Mouse (Mus musculus) left cerebral cortex, adult 2 months (tissue): ENCODE measurements around the gene Prn. TPM values are rescaled to one million over a fixed set of nuclear protein-coding genes. Genes with fewer than 3 reads are reported as not detected.

ENCODE experiments used
- DNase-seq, 2 experiments: peaks; one replicate each; pipeline ENCODE4 v3.0.0; 2021 to 2022; ENCODE audit warnings: low spot score in 2 of 2, mixed read lengths in 1 of 2; ENCODE audit errors: extremely low spot score in 1 of 2
- H3K27ac ChIP-seq: fragments of 200-600 bp; 2 replicates; pipeline ENCODE4 v1.8.1; 2022
- H3K4me3 ChIP-seq: fragments of 200-600 bp; 2 replicates; pipeline ENCODE4 v1.8.1; 2022
- CTCF ChIP-seq: fragments of 200-600 bp; IDR thresholded peaks from 2 replicates; pipeline ENCODE4 v1.8.1; 2022; ENCODE audit warnings: antibody characterized with exemption, mild to moderate bottlenecking, moderate library complexity
- intact Hi-C: fragments of 180-260 bp; cut with DNase I; formaldehyde crosslinking; loops from one replicate; pipeline ENCODE4 v1.15.1; 2025
- total RNA-seq, 2 experiments: library from RNA; stranded (reverse); gene quantifications; 2 replicates each; pipeline ENCODE4 v1.2.3; 2021

Prn gene
- total RNA-seq, 2 experiments from 2014 or later: 0.20 TPM; not detected in 1

DNA sequence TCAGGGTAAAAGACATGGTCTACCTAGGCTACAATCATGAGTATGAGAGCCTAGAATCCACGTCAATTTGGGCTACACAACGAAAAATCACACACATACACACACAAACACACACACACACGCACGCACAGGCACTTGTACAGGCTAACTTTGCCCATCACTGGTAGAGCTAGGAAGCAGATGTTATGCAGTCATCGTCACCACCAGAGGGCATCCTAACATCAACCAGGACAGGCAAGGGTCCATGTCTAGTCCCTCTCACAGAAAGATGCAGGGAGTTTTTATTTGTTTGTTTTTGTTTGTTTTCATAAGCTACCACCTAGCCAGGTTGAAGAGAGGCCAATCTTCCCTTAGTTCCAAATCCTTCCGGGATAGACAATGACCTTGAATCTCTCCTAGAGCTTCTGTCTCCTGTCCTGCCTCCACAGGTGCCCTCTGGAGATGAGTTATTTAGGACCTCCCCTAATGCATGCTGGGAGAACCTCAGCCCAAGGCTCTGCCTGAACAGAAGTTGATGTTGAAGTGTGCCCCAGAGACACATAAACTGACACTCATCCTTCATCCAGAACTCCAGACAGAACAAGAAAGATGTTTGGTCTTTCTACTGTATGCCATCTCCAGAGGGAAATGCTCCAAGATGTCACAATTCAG, 72.9 kb downstream of the Prn start:
- H3K4me3 ChIP-seq: no peak overlapping the region
- intact Hi-C loops: loop anchor here (1.0 to 2.0 kb wide), 3 partner anchors 78 to 258 kb away; no protein-coding TSS in a partner anchor
- peak; percentile 50 to 54 for DNase-seq
- TF ChIP-seq CTCF: peak; percentile 77
- no peak overlapping the region for H3K27ac ChIP-seq

DNA sequence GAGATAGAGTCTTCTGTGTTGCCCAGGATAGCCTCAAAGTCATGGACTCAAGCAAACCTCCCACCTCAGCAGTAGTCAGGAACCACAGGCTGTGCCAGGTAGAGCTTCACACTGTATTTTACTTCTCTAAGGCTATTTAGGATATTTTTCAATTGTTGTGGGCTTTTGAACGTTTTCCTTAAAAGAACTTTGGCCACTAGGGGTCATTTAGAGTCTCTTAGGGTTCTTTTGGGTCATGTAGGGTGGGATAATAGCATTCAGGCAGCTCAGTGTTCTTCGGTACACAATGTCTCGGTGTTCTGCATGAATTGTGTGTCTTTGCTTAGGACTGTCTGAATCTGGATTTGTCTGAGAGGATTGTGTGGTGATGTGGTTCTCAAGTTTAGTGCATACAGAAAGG, 78.2 kb downstream of the Prn start:
- no peak overlapping the region for H3K27ac ChIP-seq
- intact Hi-C loops: no loop called here
- H3K4me3 ChIP-seq: no peak overlapping the region
- DNase-seq: peak; percentile 4 to 7
- peak; percentile 32 for TF ChIP-seq CTCF

DNA sequence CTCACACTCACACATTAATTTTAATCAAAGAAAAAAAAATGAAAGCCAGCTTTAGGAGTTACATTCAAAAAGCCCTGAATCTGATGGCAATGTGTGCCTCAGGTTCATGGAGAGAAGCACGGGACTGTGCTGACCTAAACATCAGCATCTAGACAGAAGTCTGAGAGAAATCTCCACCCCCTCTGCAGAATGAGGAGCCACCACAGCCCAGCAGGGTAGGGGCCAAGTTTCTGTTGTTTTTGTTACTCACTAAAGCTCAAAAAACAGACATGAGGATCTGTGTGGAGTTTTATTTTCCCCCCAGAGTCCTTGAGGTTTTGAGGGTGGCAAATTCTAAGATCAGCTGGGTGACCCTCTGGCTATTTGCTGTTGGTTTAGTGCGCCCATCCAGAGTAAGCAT, 78.8 kb downstream of the Prn start:
- no peak for DNase-seq
- peak overlapping the region; percentile 42; the same call in 1 of the 2 replicates for H3K27ac ChIP-seq
- no peak for TF ChIP-seq CTCF
- intact Hi-C loops: no loop called here
- no peak overlapping the region for H3K4me3 ChIP-seq

DNA sequence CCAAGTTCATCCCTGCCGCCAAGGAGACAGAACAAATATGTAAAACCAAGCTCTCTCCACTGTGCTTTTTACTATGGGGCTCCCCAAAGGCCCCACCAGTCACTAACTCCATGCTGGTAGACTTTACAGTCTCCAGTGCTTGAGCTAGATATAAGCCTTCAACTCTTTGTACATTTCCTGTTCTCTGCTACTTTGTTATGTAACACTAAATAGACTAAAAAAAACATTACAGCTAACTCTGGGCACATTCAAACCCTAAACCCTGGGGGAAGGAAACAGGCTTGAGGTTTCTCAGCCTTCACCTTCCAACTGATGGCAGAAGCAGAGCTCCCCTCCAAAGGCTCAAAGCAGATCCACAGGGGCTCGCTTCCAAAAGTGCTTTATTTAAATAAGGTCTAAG, 82.7 kb downstream of the Prn start:
- intact Hi-C loops: no loop called here
- DNase-seq: no peak

DNA sequence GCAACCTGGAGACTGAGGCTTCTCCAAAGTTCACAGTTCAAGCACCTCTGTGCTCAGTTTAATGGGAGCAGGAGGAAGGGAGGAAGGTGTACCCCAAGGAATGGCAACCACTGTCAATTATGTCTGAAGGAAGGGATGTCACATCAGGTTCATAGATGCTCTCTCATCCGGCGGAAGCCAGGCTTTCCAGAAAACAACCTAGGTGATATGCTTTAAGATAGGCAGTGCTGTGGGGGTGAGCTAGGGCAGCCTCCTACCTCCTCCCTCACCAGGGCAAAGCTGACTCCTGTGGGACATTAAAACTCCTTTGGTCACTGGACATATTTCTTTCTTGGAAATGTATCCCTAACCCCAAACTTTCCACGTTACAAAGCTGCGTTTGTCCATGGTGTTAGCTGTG, 83.4 kb downstream of the Prn start:
- TF ChIP-seq CTCF: no peak
- no peak for DNase-seq
- Histone ChIP-seq H3K4me3 (no peak overlapping the region), H3K27ac (no peak overlapping the region; the same call in 1 of the 2 replicates)
- intact Hi-C loops: no loop called here

More for the DNA sequence above, 82.7 kb downstream of the Prn start:
- no peak for TF ChIP-seq CTCF
- Histone ChIP-seq H3K27ac (peak overlapping the region; percentile 62), H3K4me3 (no peak overlapping the region)

DNA sequence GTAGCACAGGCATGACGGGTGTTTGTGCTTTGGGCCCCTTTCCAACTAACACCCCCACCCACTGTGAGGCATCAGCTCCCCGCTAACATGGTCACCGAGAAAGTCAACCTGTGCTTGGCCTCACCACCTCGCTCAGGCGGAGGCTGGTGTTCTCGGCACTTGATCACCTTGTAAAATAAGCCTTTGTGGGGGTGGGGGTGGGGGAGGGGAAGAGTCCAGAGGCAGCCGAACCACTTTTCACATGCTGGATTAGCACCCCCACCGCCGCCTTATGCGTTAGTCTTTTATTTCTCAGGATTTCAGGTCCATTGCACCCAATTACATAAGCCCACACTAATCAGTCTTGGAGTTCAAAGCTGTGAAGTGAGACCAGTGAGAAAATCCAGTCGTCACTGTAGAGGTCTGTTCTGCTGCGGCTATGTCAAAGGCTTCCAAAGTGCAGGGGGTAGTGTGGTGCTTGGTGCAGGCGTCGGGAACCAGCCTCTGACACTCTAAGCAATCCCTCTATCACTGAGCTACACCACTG, 83.9 kb downstream of the Prn start:
- intact Hi-C loops: no loop called here
- no peak overlapping the region; the same call in 1 of the 2 replicates for H3K27ac ChIP-seq
- TF ChIP-seq CTCF: no peak
- H3K4me3 ChIP-seq: no peak overlapping the region
- no peak for DNase-seq

DNA sequence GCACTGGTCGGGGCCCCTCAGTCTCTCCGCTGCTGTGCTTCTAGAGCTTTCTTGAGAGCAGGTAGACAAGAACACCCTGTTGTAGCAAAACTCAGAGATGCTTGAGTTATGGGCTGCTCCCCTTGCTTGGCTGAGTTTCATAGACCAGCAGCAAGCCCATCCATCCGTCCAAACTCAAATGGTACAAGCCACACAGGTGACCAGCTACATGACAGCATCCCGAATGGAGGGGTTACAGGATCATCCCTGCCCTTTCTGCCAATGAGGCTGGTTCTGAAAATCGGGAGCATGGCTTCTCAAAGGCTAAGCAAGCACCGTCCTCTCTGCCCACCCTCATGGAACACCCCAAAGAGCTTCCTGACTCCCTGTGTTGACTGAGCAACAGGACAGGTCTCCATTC, 85.2 kb downstream of the Prn start:
- no peak for TF ChIP-seq CTCF
- no peak for DNase-seq
- Histone ChIP-seq H3K27ac (peak overlapping the region; percentile 69), H3K4me3 (no peak overlapping the region)
- intact Hi-C loops: no loop called here

DNA sequence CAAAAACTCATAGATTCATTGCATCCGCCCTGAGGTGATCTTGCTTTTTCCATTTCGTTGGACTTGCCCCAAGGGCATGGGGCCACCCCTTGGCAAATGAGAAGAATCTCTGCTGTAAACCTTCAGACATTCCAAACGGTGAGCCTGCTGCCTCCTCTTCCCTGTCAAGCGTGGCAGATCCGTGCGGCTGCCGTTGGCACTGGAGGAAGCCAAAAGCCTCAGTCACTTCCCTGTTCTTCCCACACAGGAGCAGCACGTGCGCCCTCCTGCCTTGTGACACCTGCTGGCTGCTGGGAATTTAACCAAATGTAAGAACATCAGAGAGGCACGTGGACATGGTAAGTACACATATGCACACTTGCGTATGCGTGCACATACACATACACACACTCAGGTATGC, 86.0 kb downstream of the Prn start:
- no peak for TF ChIP-seq CTCF
- intact Hi-C loops: no loop called here
- peak; percentile 36 to 48 for DNase-seq
- Histone ChIP-seq H3K4me3 (no peak overlapping the region), H3K27ac (peak overlapping the region; percentile 69)

DNA sequence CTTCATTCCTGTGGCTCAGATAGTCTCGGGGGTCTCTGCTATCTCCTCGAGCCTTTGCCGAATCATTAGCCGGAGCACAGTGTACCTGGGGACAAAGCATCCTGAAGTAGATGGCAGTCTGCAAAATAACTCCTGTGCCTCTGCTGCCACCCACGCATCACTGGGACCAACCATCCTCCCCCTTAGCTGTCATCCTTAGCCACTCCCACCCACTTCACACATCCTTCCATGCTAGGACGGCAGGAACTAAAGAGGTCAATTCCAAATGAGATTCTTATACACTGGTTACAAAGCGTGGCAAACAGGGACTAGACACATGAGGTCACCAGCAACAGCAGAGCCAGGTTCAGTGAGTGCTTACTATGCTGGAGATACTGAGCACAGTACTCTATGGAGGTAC, 86.6 kb downstream of the Prn start:
- intact Hi-C loops: no loop called here
- Histone ChIP-seq H3K27ac (peak overlapping the region; percentile 69), H3K4me3 (no peak overlapping the region)
- no peak for TF ChIP-seq CTCF
- DNase-seq: peak in 1 of 2 experiments; percentile 36

DNA sequence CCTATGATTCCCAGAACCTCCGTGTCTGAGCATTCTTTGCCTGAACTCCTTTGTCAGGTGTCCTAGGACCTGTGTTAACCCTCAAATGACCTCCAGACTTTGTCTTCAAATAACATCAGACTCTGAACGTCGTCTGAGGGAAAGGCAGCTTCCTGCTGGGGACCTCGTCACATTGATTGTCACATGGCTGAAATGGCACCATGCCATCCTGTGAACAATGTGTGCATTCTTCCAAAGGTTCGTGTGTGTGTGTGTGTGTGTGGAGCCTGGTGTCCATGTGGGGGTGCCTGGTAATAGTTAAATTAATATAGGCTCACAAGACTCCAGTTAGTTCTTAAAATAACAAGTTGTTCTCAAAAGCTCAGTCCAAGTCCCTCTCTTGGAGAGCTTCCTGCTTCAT, 87.6 kb downstream of the Prn start:
- Histone ChIP-seq H3K4me3 (no peak overlapping the region), H3K27ac (peak overlapping the region; percentile 69)
- TF ChIP-seq CTCF: no peak
- intact Hi-C loops: no loop called here
- no peak for DNase-seq

DNA sequence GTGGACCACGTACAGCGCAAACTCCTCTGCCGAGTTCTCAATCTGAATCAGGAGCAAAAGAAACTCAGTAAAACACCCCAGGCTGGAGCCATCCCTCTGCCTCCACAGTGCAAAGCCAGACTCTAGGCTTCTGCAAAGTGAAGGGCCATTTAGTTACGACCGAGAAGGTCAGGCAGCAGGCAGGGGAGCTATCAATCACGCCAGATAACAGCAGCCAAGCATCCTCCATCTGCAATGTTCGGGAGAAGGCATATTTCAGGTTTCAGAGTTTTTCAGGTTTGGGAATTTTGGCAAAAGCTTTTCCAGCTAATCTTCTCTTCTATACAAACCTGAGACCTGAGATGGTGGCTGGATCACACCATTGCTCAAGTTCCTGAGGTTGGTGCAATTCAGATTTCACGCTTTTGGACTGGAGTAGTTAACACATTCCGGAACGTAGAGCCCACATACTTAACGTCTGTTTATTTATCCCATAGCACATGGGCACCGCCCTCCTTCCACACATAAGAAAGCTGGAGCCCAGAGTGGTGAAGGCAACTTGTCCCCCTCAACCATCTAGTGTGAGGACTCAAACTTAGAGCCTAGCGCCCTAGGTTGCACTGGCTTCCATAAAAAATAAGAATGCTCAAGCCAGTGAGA, 92.1 kb downstream of the Prn start:
- DNase-seq: no peak
- Histone ChIP-seq H3K4me3 (no peak overlapping the region), H3K27ac (no peak overlapping the region)
- no peak for TF ChIP-seq CTCF
- intact Hi-C loops: no loop called here

DNA sequence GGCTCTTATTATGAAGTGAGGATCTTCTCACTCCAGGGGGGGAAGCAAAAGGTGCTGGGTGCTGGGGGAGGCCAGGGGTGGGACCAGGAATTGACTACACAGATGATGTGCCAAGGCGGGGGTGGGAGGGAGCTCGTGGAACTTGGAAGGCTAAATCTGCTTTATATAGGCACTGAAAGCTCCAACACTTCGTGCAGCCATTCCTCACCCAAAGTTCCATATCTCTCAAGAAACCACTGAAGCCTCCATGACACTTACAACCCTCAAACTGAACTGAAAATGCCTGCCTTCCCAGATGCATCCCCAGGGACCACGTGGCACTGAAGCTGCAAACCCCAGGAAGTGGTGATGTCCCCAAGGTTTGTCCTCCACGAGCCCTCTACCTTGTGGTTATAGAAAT, 94.2 kb downstream of the Prn start:
- intact Hi-C loops: no loop called here
- DNase-seq: no peak

More for the DNA sequence above, 94.2 kb downstream of the Prn start:
- H3K27ac ChIP-seq: no peak overlapping the region
- no peak for TF ChIP-seq CTCF
- no peak overlapping the region for H3K4me3 ChIP-seq
